ENCODE assay signal across 8 mouse cellular contexts in the genomic region with DNA sequence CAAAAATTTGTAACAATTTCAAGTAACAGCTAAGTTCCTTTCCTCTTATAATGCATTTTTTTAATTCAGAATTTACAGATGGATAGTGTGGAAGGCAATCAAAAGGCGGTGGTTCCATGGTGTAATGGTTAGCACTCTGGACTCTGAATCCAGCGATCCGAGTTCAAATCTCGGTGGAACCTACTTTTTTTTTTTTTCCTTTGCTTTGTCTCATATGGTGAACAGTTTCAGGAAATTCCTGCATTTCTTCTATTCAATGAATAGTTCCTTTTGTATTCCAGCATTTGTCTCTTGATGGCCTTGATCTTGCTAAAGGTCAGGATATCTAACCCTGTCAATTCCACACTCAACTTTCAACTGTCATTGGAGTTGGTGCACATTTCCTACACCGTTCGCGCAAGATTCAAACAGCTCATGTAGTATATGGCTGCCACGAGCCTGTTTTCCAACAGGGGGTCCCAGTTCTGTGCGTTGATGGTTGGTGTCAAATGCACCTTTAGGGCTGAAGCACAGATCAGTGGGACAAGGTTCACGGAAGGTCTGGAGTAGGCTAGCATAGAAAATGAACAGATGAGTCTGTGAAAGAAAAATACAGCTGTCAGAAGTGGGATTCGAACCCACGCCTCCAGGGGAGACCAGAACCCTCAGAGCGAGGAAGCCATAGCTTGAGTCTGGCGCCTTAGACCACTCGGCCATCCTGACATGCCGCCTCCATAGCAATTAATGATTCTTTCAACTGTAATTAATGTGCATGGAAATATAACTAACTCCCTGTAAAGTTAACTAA. TPM values are rescaled to one million over a fixed set of nuclear protein-coding genes. Genes with fewer than 3 reads are reported as not detected.
DNase-seq lines count a peak whose midpoint lies in the region; ATAC-seq and TF ChIP-seq lines count a peak whose summit lies in the region.

No protein-coding gene starts in this region.

- peaks cover 0 to 8% of the 10 kb centered on the region in 2 experiments; a peak in 1 of 4 replicates for H3K4me1 ChIP-seq in ES-E14 (ENCODE audit: control insufficient read depth in 2 of 2, insufficient read depth in 2 of 2, low read length in 2 of 2, poor library complexity in 1 of 2)
- 0 out of 2 replicates have a peak, but pooled peaks cover 2% of the 10 kb centered on the region for H3K4me1 ChIP-seq in brown adipose tissue, adult 24 weeks (ENCODE audit: control insufficient read depth, insufficient read depth, insufficient read length, low read length)
- H3K4me1 ChIP-seq in heart, embryonic 14.5 days (ENCODE audit: control insufficient read depth in 2 of 2, insufficient read depth in 2 of 2, low read length in 2 of 2), result peaks cover 3 to 15% of the 10 kb centered on the region in 2 experiments; a peak in 1 of 4 replicates
- peaks cover 32% of the 10 kb centered on the region for H3K4me1 ChIP-seq in neural tube, embryonic 13.5 days (replicated peaks)

- no peaks in the 10 kb centered on the region for H3K27me3 ChIP-seq in heart, embryonic 14.5 days (ENCODE audit: control insufficient read depth, insufficient read depth, low read length)
- no peaks in the 10 kb centered on the region for H3K27me3 ChIP-seq in neural tube, embryonic 13.5 days

- 0 out of 2 replicates have a peak, but pooled peaks have one; percentile 10 for ATAC-seq in erythroid progenitor cell, adult 5-6 weeks (replicated peaks; ENCODE audit: low FRiP score, poor library complexity, severe bottlenecking)
- ATAC-seq in heart, embryonic 14.5 days (ENCODE audit: insufficient number of reproducible peaks, insufficient read depth, low FRiP score, low read depth), result peak; percentile 32; the same call in 1 of the 2 replicates
- ATAC-seq in neural tube, embryonic 13.5 days (ENCODE audit: low read depth), result peak; percentile 33

- in situ Hi-C loops in ES-E14 (cut with MboI; ENCODE audit: low sequenced_read_pairs in 2 of 2, unreplicated experiment in 2 of 2), result loop anchor here in 1 of 2 experiments (25.0 kb wide), 1 partner anchor 540 kb away; a partner anchor contains a TSS

- H3K9me3 ChIP-seq in ES-E14 (ENCODE audit: control insufficient read depth, insufficient read depth, low read depth, low read length), result no peaks in the 10 kb centered on the region
- H3K9me3 ChIP-seq in heart, embryonic 14.5 days (ENCODE audit: control insufficient read depth, low read length), result no peaks in the 10 kb centered on the region
- no peaks in the 10 kb centered on the region for H3K9me3 ChIP-seq in neural tube, embryonic 13.5 days

- no peaks in the 10 kb centered on the region for H3K36me3 ChIP-seq in ES-E14 (ENCODE audit: control insufficient read depth, insufficient read depth, low read length, poor library complexity, severe bottlenecking)
- H3K36me3 ChIP-seq in heart, embryonic 14.5 days (ENCODE audit: control insufficient read depth, insufficient read depth, low read length), result no peaks in the 10 kb centered on the region
- H3K36me3 ChIP-seq in neural tube, embryonic 13.5 days, result no peaks in the 10 kb centered on the region

- H3K4me3 ChIP-seq in ES-E14 (ENCODE audit: insufficient read depth in 1 of 2, low read depth in 1 of 2, low read length in 2 of 2, poor library complexity in 1 of 2, severe bottlenecking in 1 of 2), result peak overlapping the region; percentile 60 to 74
- H3K4me3 ChIP-seq in brown adipose tissue, adult 24 weeks (ENCODE audit: insufficient read depth, low read depth, low read length), result peak overlapping the region; percentile 69
- peak overlapping the region; percentile 57 for H3K4me3 ChIP-seq in heart, embryonic 14.5 days (ENCODE audit: control insufficient read depth in 1 of 2, insufficient read depth in 1 of 2, low read depth in 1 of 2, low read length in 2 of 2)
- peak overlapping the region; percentile 49 for H3K4me3 ChIP-seq in neural tube, embryonic 13.5 days

- peak overlapping the region; percentile 1; the same call in 1 of the 2 replicates for H3K9ac ChIP-seq in ES-E14 (ENCODE audit: insufficient read depth, low read depth, low read length, poor library complexity, severe bottlenecking)
- peak overlapping the region; percentile 68 for H3K9ac ChIP-seq in heart, embryonic 14.5 days (ENCODE audit: low read length)
- 0 out of 2 replicates have a peak overlapping the region, but pooled peaks have one; percentile 14 for H3K9ac ChIP-seq in neural tube, embryonic 13.5 days

- H3K27ac ChIP-seq in ES-E14 (ENCODE audit: insufficient read depth, low read depth, low read length, poor library complexity, severe bottlenecking), result no peak overlapping the region
- 0 out of 2 replicates have a peak overlapping the region, but pooled peaks have one; percentile 36 for H3K27ac ChIP-seq in brown adipose tissue, adult 24 weeks (replicated peaks; ENCODE audit: low read depth, low read length)
- H3K27ac ChIP-seq in heart, embryonic 14.5 days (replicated peaks in 1 of 2; ENCODE audit: control insufficient read depth in 1 of 2, insufficient read depth in 1 of 2, low read depth in 2 of 2, low read length in 2 of 2), result peak overlapping the region; percentile 41 to 74; a peak in 3 of 4 replicates
- H3K27ac ChIP-seq in neural tube, embryonic 13.5 days (replicated peaks), result 0 out of 2 replicates have a peak overlapping the region, but pooled peaks have one; percentile 24

- peak overlapping the region; percentile 95 for H3K4me2 ChIP-seq in heart, embryonic 14.5 days (ENCODE audit: low read length)
- H3K4me2 ChIP-seq in neural tube, embryonic 13.5 days, result peak overlapping the region; percentile 61

- DNase-seq in ES-E14 (ENCODE audit: low read depth, low spot score), result peak; percentile 92
- peak; percentile 67 to 69 for DNase-seq in kidney, postnatal 25 days
- peak; percentile 51 to 64 for DNase-seq in lung, adult 18-20 months
- peak; percentile 57 to 60 for DNase-seq in thymus, postnatal 36 days

- WGBS in heart, embryonic 14.5 days, result 1% methylated on average over 16 of the region's 16 CpGs
- WGBS in neural tube, embryonic 13.5 days, result 1% methylated on average over 16 of the region's 16 CpGs

TF ChIP-seq in ES-E14, 5 proteins besides CTCF, POLR2A, EP300 and RAD21:
- no peak for TF ChIP-seq CHD2 (IDR thresholded peaks at IDR 0.05; ENCODE audit: low read depth, low read length)
- TF ChIP-seq ZNF384 (IDR thresholded peaks at IDR 0.05; ENCODE audit: low read depth, low read length), result peak; percentile 99
- TF ChIP-seq HCFC1 (IDR thresholded peaks at IDR 0.05; ENCODE audit: borderline replicate concordance, insufficient read depth, low read length), result 0 out of 2 replicates have a peak, but pooled peaks have one; percentile 24
- peak; percentile 92 for TF ChIP-seq MAFK (IDR thresholded peaks at IDR 0.05; ENCODE audit: insufficient read depth, low read depth, low read length)

RNA-seq across cellular contexts. Expression of a gene that starts 6.8 kb away (rescaled TPM):
- 115 and 128 TPM in 2 replicates for total RNA-seq in ES-E14 (2012; rRNA removed)
- 9.1 and 14.4 TPM in 2 replicates for polyA plus RNA-seq in brown adipose tissue, adult 24 weeks (2012; ENCODE audit: insufficient read depth, insufficient read length, missing spikeins)
- total RNA-seq in erythroid progenitor cell, adult 5-6 weeks (2015; ENCODE audit: low replicate concordance), result 29.6 and 37.3 TPM in 2 replicates
- 60.8 and 61.5 TPM in 2 replicates for total RNA-seq in erythroid progenitor cell, adult 5-6 weeks (2017; ENCODE audit: low replicate concordance)
- polyA plus RNA-seq in heart, embryonic 14.5 days (2014; fragmentation: Nextera tagmentation; extraction: Ambion mirVana), result 71.9 and 80.1 TPM in 2 replicates
- polyA plus RNA-seq in neural tube, embryonic 13.5 days (2015; fragmentation: Nextera tagmentation; extraction: Ambion mirVana), result 82.9 and 88.9 TPM in 2 replicates

RNA-seq across cellular contexts. Expression of a gene that starts 26.8 kb away (rescaled TPM):
- not detected in 2 replicates for total RNA-seq in ES-E14 (2012; rRNA removed)
- not detected in 2 replicates for polyA plus RNA-seq in brown adipose tissue, adult 24 weeks (2012; ENCODE audit: insufficient read depth, insufficient read length, missing spikeins)
- not detected in 2 replicates for total RNA-seq in erythroid progenitor cell, adult 5-6 weeks (2015; ENCODE audit: low replicate concordance)
- total RNA-seq in erythroid progenitor cell, adult 5-6 weeks (2017; ENCODE audit: low replicate concordance), result not detected in 2 replicates
- polyA plus RNA-seq in heart, embryonic 14.5 days (2014; fragmentation: Nextera tagmentation; extraction: Ambion mirVana), result not detected in 2 replicates
- not detected in 2 replicates for polyA plus RNA-seq in neural tube, embryonic 13.5 days (2015; fragmentation: Nextera tagmentation; extraction: Ambion mirVana)

RNA-seq across cellular contexts. Expression of a gene that starts 43.0 kb away (rescaled TPM):
- not detected in 2 replicates for total RNA-seq in ES-E14 (2012; rRNA removed)
- not detected in 2 replicates for polyA plus RNA-seq in brown adipose tissue, adult 24 weeks (2012; ENCODE audit: insufficient read depth, insufficient read length, missing spikeins)
- total RNA-seq in erythroid progenitor cell, adult 5-6 weeks (2015; ENCODE audit: low replicate concordance), result not detected in 2 replicates
- not detected in 2 replicates for total RNA-seq in erythroid progenitor cell, adult 5-6 weeks (2017; ENCODE audit: low replicate concordance)
- not detected in 2 replicates for polyA plus RNA-seq in heart, embryonic 14.5 days (2014; fragmentation: Nextera tagmentation; extraction: Ambion mirVana)
- polyA plus RNA-seq in neural tube, embryonic 13.5 days (2015; fragmentation: Nextera tagmentation; extraction: Ambion mirVana), result not detected in 2 replicates

Comparison
In these comparisons a context has a peak if more than half of its experiments do, and no peak if none do; other contexts are left out.
1. H3K9ac ChIP-seq: peak in every context shown above with its lines; median percentile 68 in heart, embryonic 14.5 days; 14 in neural tube, embryonic 13.5 days; 1 in ES-E14.